Mouse (Mus musculus) neural tube, embryonic 10.5 days (tissue): ENCODE results near the gene Rfx4.

Experiments
- DNase-seq: peaks from one replicate; pipeline ENCODE4 v3.0.0-alpha.2; 2017; ENCODE audit warnings: low spot score; ENCODE audit errors: extremely low spot score

The Rfx4 gene

DNA sequence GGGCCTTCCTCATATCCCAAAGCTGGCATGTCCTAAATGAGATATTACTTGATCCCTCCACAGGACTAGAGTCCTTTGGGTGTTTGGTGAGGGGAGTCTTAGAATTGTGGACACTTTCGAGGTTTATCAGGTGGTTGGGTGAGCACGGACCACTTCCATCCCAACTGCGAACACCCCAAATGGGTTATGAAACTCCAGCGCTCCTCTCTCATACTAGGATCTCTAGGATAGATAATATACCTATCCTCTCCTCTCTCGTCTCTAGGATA, 2.3 kb downstream of the Rfx4 start:
- peak; percentile 40 for DNase-seq

DNA sequence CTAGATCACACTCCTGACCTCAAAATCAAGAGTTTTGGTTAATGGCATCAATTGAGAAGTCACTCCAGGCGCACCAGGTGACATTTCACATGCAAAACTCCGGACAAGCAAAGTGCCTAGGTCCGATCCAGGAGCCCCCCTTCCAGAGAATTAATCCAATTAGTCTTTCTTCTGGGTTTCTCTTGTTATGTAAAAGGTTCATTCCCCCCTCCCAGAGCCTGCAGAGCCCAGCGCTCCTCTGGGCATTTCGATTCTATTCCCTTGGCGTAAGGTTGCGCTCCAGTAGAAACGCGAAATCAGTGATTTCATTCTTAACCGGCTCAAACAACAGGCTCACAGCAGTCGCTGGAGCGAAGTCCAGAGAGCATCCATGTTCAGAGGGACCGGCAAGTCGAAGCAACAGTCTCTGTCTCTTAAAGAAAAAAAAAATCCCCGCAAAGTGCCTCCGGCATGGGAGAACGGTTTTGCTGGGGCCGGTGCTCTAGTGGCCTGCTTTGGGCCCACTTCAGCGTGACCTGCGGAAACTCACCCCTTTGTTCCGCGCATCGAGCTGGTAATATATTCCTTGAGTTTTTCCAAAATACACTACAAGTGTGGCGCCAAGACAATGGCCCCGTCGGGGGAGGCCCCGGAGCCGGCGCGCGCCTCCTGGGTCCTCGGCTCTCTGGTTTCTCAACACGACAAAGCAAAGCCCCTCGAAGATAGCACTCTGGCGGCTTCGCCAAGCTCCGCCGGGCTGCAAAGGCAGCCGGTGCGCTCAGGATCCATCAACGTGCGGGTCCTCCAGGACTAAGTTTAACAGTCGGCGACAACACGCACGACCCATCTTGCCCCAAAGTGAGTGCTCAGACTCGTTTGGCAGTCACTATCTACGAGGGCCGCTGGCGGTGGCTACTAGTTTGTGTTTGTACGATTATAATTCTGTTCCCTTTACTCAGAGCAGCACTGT, 2.9 kb downstream of the Rfx4 start:
- DNase-seq, result peak; percentile 71

DNA sequence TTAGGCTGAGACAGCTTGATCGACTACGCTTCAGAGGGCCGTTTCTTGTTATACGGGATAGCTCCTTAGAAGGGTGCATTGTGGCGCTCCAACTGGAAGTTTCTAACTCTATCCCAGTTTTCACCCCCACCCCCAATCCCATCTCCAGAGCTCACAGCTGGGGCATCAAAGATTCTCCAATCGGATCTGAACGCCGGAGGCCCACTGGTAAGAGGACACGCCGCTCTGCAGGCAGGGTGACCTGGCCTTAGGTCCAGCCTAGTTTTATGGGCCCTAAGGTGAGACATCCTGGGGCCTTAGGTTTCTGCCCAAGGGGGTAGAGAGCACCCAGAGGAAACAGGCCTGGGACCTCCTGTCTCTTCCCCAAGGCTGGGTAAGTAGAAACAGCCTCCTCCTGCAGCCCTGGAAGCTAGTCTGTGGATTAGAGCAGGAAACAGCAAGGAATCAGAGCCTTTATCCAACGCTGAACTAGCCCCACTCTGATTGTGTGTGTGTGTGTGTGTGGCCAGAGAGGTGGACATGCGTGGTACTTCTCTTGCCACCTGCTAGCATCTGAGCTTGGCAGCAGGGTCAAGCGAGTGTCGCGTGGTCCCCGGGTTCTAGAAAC, 3.8 kb downstream of the Rfx4 start:
- peak; percentile 78 for DNase-seq

DNA sequence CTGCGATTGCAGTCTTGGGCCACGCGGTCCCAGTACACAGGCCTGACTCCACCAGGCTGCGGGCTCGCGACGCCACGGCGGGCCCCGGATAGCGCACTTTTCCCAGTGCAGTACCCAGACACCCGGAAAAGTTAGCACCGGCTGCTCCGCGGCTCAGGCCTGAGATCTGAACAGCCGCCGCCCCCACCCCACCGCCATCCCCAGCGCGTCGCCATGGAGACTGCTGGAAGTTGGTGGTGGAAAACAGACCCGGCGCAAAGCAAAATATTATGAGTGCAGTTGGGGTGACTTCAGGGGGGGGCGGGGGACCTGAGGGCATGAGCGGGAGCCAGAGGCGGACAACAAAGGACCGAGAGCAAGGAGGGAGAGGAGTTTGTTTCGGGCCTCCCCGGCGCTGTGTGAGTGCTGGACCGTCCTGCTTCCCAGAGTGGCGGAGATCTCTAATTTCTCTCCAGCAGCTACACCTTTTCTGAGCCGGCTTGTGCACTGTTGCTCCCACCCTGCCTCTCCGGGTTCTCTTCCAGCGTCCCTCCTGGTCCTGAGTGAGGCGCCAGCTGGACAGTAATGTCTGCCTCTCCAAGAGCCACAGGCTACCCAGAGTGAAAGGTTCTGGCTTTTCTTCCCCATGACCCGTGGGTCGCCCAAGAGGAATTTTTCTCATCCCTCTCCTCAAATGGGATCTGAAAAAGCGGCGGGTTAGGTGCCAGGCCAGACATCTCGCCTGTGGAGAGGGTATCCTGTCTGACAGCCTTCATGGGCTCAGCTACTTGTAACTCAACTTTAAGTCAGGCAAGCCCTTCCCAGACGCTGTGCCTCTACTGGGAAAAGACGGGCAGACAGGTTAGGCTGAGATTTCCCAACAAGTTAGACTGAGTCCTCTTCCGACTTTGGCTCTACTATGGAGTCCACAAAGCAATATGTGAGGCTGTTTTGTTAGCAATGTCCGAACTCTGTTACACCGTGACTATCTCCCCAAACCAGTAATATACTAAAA, 4.6 kb downstream of the Rfx4 start:
- peak; percentile 69 for DNase-seq

DNA sequence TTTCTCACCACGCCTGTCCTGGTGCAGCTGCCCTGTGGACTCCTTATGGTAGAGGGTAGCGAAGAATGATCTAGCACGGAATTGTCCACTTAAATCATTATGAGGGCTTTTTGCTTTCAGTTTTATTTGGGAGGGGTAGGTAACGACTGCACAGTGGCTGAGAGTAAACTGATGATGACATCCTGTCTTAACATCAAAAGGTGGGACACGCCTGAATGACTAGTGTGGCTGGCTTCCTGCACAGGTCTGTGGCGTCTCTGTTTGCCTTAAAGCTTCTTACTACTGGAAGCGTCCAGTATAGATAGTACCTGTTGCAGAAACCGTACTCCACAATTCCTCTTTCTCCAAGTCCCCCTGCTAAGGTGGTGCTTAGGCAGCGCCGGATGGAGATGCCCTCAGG, 12.9 kb downstream of the Rfx4 start:
- DNase-seq, result no peak

DNA sequence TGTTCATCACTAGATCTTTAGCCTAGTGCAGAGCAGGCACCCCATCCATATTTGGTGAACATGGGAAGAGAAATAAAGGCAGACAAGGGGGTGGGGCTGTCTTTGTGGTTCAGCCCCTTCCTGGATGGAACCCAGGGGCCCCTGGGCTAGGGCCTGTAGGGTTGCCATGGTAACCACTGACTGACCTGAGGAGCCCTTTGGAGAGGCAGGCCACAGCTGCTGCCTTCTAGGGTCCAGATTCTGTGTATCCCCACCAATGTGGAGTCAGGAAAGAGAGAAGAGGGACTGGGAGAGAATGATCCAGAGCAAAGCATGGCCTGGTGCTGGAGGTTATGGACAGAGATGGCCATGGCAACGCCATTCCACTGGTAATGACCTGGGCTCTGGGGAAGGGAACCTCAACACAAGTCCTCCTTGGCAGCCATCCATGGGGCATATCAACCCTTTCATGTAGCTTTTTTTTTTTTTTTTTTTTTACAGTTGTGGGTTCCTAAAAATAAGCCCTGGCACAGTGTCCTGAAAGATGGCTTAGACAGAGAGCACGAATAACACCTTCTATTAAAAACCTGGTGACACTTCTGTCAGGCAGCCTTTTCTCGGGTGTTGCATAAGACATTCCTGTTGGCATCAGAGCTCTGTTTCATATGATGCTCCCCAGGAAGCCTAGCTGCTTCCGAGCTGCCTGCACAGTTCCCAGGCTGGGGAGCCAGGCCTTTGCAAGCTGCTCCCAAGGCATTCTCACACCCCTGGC, 16.7 kb downstream of the Rfx4 start:
- no peak for DNase-seq

DNA sequence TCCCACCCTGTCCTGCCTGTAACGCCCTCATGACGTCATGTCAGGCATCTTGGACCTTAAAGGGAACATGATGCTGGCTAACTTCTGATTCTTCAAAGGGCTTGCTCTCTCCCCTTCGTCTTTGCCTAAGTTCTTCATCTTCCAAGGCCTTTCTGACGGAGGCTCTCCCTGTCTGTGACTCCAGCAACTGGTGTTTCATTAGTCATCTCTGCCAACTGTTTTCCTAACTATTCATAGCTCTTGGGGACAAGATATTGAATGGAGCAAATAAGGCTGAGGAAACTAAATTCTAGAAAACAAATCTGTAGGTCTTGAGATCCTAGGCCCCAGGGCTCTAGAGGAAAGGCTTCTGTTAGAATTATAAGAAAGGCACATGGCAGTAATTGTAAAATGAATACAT, 18.0 kb downstream of the Rfx4 start:
- no peak for DNase-seq

DNA sequence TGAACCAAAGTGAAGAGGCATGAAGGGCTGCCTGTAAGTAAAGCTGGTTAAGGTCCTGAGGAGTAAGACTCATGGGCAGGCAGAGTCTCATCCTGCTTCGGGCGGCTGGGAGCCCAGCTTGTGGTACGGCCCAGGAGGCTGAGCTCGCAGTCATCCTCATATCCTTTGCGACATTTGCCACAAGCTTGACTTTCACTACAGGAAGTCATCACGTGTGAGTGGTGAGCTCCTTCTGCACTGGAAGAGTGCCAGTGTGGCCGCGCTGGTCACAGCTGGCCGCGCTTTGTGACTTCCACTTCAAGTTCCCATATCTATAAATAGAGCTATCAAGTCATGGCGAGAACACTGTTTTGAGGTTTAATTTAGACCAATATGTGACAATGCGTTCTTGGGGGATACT, 18.7 kb downstream of the Rfx4 start:
- no peak for DNase-seq

DNA sequence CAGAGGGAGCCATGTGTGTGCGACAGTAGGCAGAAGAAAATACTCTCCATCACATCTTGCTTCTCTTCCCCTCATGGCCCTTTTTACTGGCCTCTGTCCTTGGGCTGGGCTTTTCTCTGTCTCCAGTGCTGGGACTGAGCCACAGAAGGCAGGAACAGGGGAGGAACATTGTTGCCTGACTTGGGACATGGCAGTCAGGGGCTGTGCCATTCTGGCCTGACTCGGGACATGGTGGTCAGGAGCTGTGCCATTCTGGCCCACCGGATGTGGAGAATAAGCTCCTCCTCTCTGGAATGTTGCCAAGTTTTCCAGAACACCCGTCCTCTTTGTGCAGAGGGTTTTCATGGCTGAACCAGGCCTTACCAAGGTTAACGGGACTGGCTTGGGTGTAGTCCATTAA, 21.2 kb downstream of the Rfx4 start:
- DNase-seq, result no peak

DNA sequence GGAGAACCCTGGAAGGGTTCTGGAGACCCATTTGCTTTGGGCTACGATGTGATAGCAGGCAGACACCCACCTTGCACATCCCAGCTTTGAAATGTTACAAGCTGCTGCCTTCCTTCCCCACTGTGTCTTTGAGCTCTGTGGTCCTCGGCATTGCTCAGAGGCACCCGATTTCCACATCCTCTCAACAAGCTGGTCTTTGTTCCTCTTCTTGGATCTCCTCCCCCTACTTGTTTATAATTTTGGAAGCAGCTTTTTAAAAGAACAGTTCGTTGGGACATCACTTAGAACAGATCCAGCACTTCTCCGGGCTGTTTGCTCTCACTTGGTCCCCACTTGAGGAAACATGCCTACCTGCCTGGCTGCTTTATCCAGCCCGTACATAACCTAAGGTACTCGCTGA, 22.1 kb downstream of the Rfx4 start:
- DNase-seq, result no peak

DNA sequence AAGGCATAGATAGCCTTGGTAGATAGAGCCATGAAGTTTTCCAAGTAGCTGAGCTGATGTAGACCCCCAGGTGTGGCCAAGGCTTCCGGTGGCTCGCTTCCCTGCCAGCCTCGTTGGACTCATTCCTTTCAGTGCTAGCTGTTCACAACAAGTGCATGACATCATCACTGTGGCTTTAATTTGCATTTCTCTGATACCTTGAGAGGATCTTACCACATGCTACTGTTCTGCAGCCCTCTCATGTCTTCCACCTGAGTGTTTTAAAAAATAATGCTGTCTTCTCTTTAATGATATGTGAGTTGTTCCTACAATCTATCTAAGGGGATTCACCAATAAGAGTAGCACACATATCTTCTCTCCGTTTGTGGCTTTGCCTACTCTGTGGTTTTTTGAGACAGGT, 25.0 kb downstream of the Rfx4 start:
- DNase-seq, result no peak

DNA sequence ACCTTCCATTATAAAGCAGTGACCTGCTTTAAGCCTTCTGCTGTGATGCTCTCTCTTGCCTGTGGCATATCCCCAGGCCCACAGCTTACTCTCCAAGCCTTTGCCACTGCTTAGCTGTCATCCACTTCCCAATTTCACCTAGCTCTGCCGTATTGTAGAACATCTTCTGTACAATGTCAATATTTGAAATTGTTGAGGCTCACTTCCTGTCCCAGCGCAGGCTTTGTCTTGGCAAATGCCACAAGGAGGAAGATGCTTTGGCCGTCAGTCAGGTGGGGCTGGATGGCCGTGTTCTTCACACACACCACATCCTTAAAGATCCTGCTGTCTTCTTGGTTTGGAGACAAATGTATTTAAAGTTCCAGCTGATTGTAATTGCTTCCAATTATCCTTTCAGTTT, 29.5 kb downstream of the Rfx4 start:
- DNase-seq, result no peak

DNA sequence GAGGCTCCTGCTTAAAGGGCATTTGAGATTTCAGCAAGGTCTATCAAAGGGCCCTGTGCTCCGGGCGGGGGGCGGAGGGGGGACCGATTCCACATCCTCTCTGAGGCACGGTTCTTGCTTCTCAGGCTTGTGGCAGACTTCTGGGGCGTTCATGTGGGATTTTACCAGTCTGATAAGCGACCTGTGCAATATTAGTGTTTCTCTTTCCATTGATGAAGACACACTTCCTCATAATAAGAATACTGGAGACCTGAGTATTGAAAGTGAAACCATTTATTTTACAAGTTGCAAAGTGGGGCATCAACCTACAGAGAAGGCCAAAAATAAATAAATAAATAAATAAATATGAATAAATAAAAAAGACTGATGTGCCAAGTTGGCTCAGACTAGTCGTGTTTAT, 34.5 kb downstream of the Rfx4 start:
- no peak for DNase-seq

DNA sequence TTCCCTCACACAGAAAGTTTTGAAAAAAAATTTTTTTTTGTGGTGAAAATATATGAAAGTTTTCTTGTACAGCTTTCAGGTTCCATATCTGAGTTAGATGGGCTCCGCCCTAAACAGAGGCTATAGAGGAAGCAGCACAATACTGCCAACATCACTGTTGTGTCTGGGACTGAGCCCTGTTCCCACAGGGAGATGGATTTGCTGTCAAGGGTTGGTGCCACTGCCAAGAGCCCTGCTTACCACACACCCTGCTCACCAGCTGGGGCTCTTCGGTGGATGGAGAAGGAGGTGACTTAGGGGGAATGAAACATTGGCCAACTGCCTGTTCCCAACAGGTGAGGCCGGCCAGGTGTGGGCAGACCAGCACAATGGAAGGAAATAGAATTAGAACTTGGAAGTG, 35.3 kb downstream of the Rfx4 start:
- no peak for DNase-seq

DNA sequence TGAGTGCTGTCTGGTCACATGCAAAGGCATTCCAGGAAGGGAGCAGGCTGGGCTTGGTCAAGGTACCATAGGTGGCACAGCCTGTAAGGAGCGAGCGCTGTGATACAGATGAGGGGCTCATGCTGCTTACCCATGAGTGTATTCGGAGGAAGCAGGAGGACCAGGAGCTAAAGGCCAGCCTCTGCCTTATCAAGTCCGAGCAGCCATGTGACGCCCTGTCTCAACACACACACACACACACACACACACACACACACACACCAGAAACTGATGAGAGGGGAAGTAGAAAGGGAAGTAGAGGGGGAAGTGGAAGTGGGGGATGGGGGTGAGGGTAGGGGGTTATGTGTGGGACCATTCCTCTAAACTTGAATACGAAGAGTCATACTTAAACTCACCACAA, 45.7 kb downstream of the Rfx4 start:
- DNase-seq, result no peak

DNA sequence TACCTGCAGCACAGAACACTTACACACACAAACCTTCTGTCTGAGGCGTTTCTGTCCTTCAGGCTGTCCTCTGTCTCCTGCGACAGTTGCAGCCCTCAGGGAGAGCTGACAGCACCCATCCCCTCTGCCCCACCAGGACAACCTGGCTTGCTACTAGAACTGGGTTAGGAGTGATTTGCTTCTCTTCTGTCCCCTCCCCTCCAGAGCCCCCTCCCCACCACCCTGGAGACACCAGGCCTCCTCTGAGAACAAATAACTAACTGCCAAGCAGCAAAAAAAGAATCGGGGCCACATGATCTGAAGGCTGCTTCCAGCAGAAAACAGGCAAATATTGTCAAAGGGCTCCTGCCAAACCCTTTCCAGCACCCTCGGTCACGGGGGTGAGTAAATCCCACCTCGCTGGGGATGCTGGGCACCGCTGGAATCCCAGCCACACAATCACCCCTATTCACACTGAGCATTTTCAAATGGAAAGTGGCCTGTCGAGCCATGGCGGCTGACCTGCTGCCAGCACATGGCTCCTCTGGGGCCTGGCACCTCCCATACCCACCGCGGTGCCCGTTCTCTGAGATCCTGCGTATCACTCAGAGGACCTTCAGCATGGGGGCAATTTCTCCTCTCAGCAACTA, 47.5 kb downstream of the Rfx4 start:
- DNase-seq, result no peak

DNA sequence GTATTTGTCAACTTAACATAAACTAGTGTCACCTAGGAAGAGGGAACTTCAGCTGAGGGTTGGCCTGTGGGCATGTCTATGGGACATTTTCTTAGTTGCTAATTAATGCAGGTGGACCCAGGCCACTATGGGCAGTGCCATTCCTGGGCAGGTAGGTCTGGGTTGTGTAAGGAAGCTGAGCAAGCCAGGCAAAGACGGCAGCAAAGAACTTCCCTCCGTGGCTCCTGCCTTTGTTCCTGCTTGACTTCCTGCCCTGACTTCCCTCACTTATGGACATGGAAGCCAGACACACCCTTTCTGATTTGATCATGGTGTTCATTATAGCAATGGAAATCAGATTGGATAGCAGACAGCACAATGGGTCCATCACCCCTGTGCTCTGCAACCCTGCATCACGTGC, 49.7 kb downstream of the Rfx4 start:
- DNase-seq, result no peak

DNA sequence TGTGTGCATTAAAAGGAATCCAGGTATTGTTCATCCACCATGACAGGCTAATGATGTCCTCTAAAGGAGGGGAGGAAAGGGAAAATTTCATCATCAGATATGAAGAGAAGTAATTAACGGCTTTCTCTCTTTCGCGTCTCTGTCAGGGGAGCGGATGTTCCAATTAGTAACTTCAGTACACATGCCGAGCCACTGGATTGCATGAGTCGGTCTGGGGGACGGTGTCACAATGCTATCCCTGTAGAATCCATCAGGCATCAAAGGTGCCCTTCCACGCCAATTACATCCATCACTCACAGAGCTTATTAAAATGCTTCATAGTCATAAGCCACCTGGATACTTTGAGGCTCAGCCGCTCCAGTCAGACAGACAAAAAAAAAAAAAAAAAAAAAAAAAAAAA, 51.3 kb downstream of the Rfx4 start:
- no peak for DNase-seq

DNA sequence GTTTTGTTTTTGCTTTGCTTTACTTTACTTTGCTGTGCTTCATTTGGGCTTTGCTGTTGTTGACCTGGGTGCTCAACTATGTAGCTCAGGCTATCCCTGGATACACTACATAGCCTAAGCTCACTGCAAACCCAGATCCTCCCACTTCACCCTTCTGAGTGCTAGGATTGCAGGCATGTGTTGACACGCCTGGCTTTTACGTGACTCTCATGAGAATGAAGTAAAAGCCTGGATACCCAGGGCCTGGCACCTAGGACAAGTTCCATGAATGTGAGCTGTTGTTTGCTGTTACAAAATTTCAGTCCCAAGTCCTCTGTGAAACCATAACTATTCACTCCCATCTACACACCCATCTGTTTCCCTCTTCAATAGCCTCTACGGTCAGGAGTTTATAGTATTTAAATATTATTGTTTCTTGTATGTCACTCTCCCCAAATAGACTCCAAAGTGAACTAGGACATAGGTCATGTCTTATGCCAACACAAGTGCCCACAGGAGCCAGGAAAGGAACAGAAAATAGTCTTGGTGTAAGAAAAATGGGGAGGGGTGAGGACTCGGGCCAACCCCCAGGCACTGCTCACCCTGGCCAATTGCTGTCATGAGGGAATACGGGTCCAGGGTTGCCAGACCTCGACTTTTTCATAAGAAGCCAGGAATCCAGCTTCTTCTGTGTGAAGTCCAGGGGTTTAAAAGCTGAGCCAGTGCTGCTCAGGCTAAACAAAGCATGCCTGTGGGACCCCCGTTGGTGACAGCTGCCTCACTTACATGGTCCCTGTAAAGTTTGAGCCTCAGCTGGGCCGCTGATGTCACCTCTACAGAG, 54.4 kb downstream of the Rfx4 start:
- no peak for DNase-seq
